Mouse (Mus musculus) heart, postnatal 0 days (tissue): Measurements from ENCODE around the gene Yjefn3.

Experiments used
- CTCF ChIP-seq: IDR thresholded peaks from 2 replicates; pipeline ENCODE4 v1.5.1; 2016; ENCODE audit warnings: antibody characterized with exemption, control low read depth, low read depth
- EP300 ChIP-seq: IDR thresholded peaks from 2 replicates; pipeline ENCODE4 v1.6.1; 2016; ENCODE audit warnings: antibody characterized with exemption, low read depth

- TF ChIP-seq CTCF (no peak), EP300 (no peak)
Measured at GRCm38 (mm10) chr8:69861251-69861650, 41.3 kb downstream of the Yjefn3 start.
